Mouse (Mus musculus): ENCODE results near the gene Kcnk2.

DNA sequence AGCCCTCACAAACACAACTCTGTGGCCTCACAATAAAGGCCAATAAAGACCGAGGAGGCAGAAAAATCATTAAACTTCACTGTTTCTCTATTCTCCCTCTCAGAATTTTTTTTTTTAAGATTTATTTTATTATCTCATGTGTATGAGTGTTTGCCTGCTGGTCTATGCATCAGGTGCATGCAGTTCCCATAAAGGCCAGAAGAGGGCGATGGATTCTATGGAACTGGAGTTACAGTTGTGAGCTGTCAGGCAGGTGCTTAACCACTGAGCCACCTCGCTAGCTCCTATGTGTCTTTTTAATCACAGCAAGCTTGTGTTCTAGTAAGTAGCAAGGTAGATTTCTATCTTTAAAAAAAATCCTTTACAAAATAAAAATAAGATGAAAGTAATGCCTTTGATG is 148.9 kb downstream of the Kcnk2 start:
- TF ChIP-seq CTCF (conservative IDR thresholded peaks at IDR 0.05; ENCODE audit: low read length) (peak; percentile 88), NANOG (IDR thresholded peaks at IDR 0.05; ENCODE audit: borderline replicate concordance, low read length) (no peak), POU5F1 (IDR thresholded peaks at IDR 0.05; ENCODE audit: borderline replicate concordance, low read length) (no peak)

Measured in E14TG2a.4 (cell line).